Mouse (Mus musculus) megakaryocyte, embryonic 14.5 days (primary cell): ENCODE data around the gene Syt17. TPM values are rescaled to one million over a fixed set of nuclear protein-coding genes. Genes with fewer than 3 reads are reported as not detected.

ENCODE experiments used
- H3K27me3 ChIP-seq: replicated peaks from 2 replicates; pipeline ENCODE3; 2012; ENCODE audit warnings: inconsistent platforms
- H3K36me3 ChIP-seq: replicated peaks from 2 replicates; pipeline ENCODE3; 2012; ENCODE audit warnings: low read length, inconsistent platforms, mixed read lengths
- H3K4me1 ChIP-seq: 2 replicates; pipeline ENCODE4 v1.6.1; 2012; ENCODE audit warnings: inconsistent platforms
- H3K4me3 ChIP-seq: replicated peaks from 2 replicates; pipeline ENCODE3; 2012; ENCODE audit warnings: moderate library complexity, mild to moderate bottlenecking, inconsistent platforms
- H3K9me3 ChIP-seq: 2 replicates; pipeline ENCODE4 v1.6.1; 2012; ENCODE audit warnings: inconsistent platforms
- FLI1 ChIP-seq: IDR thresholded peaks from 2 replicates; pipeline ENCODE4 v1.6.1; 2012; ENCODE audit warnings: low read length, inconsistent platforms, mixed read lengths
- GATA1 ChIP-seq: IDR thresholded peaks from 3 replicates; pipeline ENCODE4 v1.6.1; 2012; ENCODE audit warnings: mixed read lengths, low read length, inconsistent platforms, borderline replicate concordance
- polyA plus RNA-seq: library from polyadenylated mRNA; stranded (reverse); fragments of >175 nt; gene quantifications from 2 replicates; pipeline ENCODE4 v1.2.3, GENCODE M21; 2012; ENCODE audit warnings: low replicate concordance; ENCODE audit not compliant: insufficient read depth

The Syt17 gene
- polyA plus RNA-seq, 1 experiment, result not detected

GRCm38 (mm10) chr7:118462818-118463762, 15.1 kb upstream of the Syt17 start:
- Histone ChIP-seq H3K9me3 (no peaks in the 10 kb centered on the region), H3K27me3 (peaks cover 54% of the 10 kb centered on the region), H3K4me1 (no peaks in the 10 kb centered on the region), H3K4me3 (no peak overlapping the region), H3K36me3 (no peaks in the 10 kb centered on the region)
- no peak for TF ChIP-seq GATA1
- TF ChIP-seq FLI1, result no peak

GRCm38 (mm10) chr7:118461400-118462136, 13.5 kb upstream of the Syt17 start:
- Histone ChIP-seq H3K4me3 (no peak overlapping the region), H3K36me3 (no peaks in the 10 kb centered on the region), H3K27me3 (peaks cover 54% of the 10 kb centered on the region), H3K9me3 (no peaks in the 10 kb centered on the region), H3K4me1 (no peaks in the 10 kb centered on the region)
- no peak for TF ChIP-seq FLI1
- no peak for TF ChIP-seq GATA1

GRCm38 (mm10) chr7:118453722-118454121, 5.7 kb upstream of the Syt17 start:
- Histone ChIP-seq H3K4me3 (no peak overlapping the region), H3K27me3 (peaks cover 77% of the 10 kb centered on the region), H3K9me3 (no peaks in the 10 kb centered on the region), H3K36me3 (no peaks in the 10 kb centered on the region), H3K4me1 (peaks cover 11% of the 10 kb centered on the region)
- no peak for TF ChIP-seq FLI1
- TF ChIP-seq GATA1, result no peak

GRCm38 (mm10) chr7:118452940-118453339, 4.9 kb upstream of the Syt17 start:
- Histone ChIP-seq H3K36me3 (no peaks in the 10 kb centered on the region), H3K4me3 (no peak overlapping the region), H3K9me3 (no peaks in the 10 kb centered on the region), H3K27me3 (peaks cover 78% of the 10 kb centered on the region), H3K4me1 (peaks cover 19% of the 10 kb centered on the region)
- TF ChIP-seq FLI1, result no peak
- no peak for TF ChIP-seq GATA1

- Histone ChIP-seq H3K27me3 (peaks cover 90% of the 10 kb centered on the region), H3K9me3 (no peaks in the 10 kb centered on the region), H3K36me3 (no peaks in the 10 kb centered on the region), H3K4me3 (peak overlapping the region; percentile 90), H3K4me1 (peaks cover 22% of the 10 kb centered on the region)
- TF ChIP-seq FLI1 (no peak), GATA1 (no peak)
Measured at GRCm38 (mm10) chr7:118447291-118448133, 510 bp downstream of the Syt17 start.

GRCm38 (mm10) chr7:118443895-118444485, 4.0 kb downstream of the Syt17 start:
- Histone ChIP-seq H3K36me3 (no peaks in the 10 kb centered on the region), H3K4me3 (no peak overlapping the region), H3K4me1 (peaks cover 19% of the 10 kb centered on the region), H3K9me3 (no peaks in the 10 kb centered on the region), H3K27me3 (peaks cover 78% of the 10 kb centered on the region)
- TF ChIP-seq FLI1, result no peak

- Histone ChIP-seq H3K27me3 (peaks cover 78% of the 10 kb centered on the region), H3K36me3 (no peaks in the 10 kb centered on the region), H3K4me3 (no peak overlapping the region), H3K4me1 (peaks cover 13% of the 10 kb centered on the region), H3K9me3 (no peaks in the 10 kb centered on the region)
- TF ChIP-seq GATA1, result no peak
- TF ChIP-seq FLI1, result no peak
Measured at GRCm38 (mm10) chr7:118443371-118443770, 4.7 kb downstream of the Syt17 start.

- TF ChIP-seq FLI1, result no peak
- TF ChIP-seq GATA1, result no peak
- no peaks in the 10 kb centered on the region for H3K36me3 ChIP-seq
- H3K4me1 ChIP-seq, result no peaks in the 10 kb centered on the region
- H3K4me3 ChIP-seq, result no peak overlapping the region
- peaks cover 65% of the 10 kb centered on the region for H3K27me3 ChIP-seq
- H3K9me3 ChIP-seq, result no peaks in the 10 kb centered on the region
Measured at GRCm38 (mm10) chr7:118441535-118441934, 6.5 kb downstream of the Syt17 start.
